Mouse (Mus musculus): Measurements from ENCODE around the gene Fgfr2. TPM values are rescaled to one million over a fixed set of nuclear protein-coding genes. Genes with fewer than 3 reads are reported as not detected.

Gene Fgfr2
- polyA plus RNA-seq, 1 experiment from 2014 or later = 99.3 TPM

- peaks cover 36% of the 10 kb centered on the region for H3K4me1 ChIP-seq
- no peak overlapping the region for H3K4me3 ChIP-seq
- H3K9me3 ChIP-seq (replicated peaks) = no peaks in the 10 kb centered on the region
- H3K27me3 ChIP-seq (ENCODE audit: low read depth, poor library complexity, severe bottlenecking) = peaks cover 43% of the 10 kb centered on the region
- WGBS = 89% methylated on average over 6 of the region's 6 CpGs
- no peaks in the 10 kb centered on the region for H3K36me3 ChIP-seq
- no peak overlapping the region for H3K27ac ChIP-seq (replicated peaks)
- no peak for DNase-seq (ENCODE audit: low spot score)
Observed at GRCm38 (mm10) chr7:131812116-131812515, 1311.0 kb downstream of the Fgfr2 start.

DNA sequence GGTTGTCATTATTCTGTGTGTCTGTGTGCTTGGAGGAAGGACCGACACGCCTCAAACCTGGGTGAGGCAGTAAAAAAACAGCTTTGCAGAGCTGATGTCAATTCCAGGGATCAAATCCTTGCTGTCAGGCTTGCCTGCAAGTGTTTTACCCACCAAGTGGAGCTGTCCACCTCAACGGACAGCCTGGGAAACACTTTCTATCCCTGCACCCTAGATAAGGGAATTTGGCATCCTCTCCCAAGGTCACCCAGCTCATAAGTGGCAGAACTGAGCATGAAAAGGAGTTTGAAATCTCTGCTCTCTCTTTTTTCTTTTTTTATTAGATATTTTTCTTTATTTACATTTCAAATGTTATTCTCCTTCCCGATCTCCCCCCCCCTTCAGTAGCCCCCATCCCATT, 1312.2 kb downstream of the Fgfr2 start:
- 71% methylated on average over 4 of the region's 4 CpGs for WGBS
- no peak for DNase-seq (ENCODE audit: low spot score)
- no peak overlapping the region for H3K4me3 ChIP-seq
- H3K9me3 ChIP-seq (replicated peaks) = no peaks in the 10 kb centered on the region
- H3K27ac ChIP-seq (replicated peaks) = no peak overlapping the region
- H3K4me1 ChIP-seq = peaks cover 43% of the 10 kb centered on the region
- peaks cover 48% of the 10 kb centered on the region for H3K27me3 ChIP-seq (ENCODE audit: low read depth, poor library complexity, severe bottlenecking)
- no peaks in the 10 kb centered on the region for H3K36me3 ChIP-seq

DNA sequence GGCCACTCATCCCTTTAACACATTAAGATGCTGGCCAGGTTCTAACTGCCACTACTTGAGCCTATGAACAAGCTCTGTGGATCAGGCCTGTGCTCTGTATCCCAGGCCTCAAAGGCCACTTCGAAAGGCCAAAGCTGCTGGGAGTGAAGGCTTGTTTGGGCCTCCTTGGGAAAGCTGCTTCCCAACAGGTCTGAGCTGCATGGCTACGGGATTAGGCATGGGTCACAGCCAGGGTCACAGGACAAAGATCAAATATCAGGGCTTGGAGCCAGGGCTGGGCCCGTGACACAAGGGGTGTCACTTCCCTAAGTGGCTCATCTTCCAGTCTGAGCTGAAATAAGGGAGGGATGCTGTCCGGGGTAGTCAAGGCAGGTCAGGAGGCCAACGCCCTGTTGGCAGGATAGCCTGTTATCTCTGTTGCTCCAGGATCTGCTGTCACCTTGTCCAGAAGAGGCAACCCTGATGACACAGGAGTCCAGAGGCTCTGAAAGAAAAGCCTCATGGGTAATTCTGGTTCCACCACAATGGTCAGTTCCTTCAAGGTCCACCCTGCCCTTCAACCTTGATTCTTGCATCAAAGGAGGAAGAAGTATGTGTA, 1313.5 kb downstream of the Fgfr2 start:
- H3K36me3 ChIP-seq = no peaks in the 10 kb centered on the region
- H3K4me3 ChIP-seq = no peak overlapping the region
- no peak overlapping the region; the same call in 1 of the 2 replicates for H3K27ac ChIP-seq (replicated peaks)
- H3K4me1 ChIP-seq = peaks cover 54% of the 10 kb centered on the region
- DNase-seq (ENCODE audit: low spot score) = peak; percentile 54
- WGBS = 14% methylated on average over 5 of the region's 5 CpGs
- H3K27me3 ChIP-seq (ENCODE audit: low read depth, poor library complexity, severe bottlenecking) = peaks cover 53% of the 10 kb centered on the region
- no peaks in the 10 kb centered on the region for H3K9me3 ChIP-seq (replicated peaks)

DNA sequence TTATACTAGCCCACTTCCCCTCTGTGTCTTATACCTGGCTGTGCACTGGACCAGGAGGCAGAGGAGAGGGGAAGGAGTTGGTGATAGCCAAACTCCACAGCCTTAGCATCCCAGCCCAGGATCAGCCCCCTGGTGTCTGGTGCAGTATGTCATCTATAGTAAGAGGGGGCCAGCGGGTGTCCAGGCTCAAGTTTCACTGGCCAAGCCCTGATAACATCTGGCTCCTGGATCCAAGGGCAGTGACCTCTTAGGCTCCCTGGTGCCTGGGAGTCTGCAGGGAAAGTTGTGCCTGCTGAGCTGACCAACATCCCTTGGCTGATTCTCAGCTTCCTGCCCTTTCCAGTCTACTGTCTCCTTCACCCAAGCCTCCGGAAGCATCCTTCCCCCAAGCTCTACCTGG, 1315.9 kb downstream of the Fgfr2 start:
- peaks cover 77% of the 10 kb centered on the region for H3K27me3 ChIP-seq (ENCODE audit: low read depth, poor library complexity, severe bottlenecking)
- no peaks in the 10 kb centered on the region for H3K36me3 ChIP-seq
- H3K4me3 ChIP-seq = no peak overlapping the region
- no peak overlapping the region for H3K27ac ChIP-seq (replicated peaks)
- no peaks in the 10 kb centered on the region for H3K9me3 ChIP-seq (replicated peaks)
- DNase-seq (ENCODE audit: low spot score) = no peak
- WGBS = 46% methylated on average over 2 of the region's 2 CpGs
- H3K4me1 ChIP-seq = peaks cover 48% of the 10 kb centered on the region

DNA sequence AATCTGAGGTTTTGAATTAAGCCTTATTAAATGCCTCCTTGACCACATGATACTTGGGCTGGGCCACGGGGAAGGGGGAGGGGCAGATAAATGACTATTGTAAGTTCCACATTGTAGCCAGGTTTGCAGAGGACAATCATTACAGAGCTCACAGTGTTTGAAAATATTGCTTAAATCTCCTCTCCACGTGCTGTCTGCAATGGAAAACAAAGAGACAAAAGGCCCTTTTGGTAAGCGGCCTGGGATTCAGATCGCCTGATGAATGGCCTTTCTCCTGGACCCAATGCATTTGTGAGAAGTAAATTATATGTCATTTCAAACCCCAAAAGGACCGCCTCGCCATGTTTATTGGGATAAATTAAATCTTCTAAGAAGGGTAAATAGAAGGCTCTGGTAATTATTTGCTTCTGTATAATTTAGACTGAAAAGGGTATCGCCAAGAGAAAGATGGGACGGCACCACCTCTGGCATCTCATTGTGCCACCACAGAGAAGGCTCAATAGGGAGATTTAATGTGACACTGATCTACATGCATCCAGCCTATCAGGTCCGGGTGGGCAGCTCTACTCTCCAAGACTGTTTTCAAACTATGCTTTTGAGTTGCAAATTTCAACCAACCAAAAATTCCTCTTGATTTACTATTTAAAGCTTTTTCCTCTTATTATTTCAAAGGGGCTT, 1317.5 kb downstream of the Fgfr2 start:
- Histone ChIP-seq H3K36me3 (no peaks in the 10 kb centered on the region), H3K4me3 (no peak overlapping the region), H3K9me3 (replicated peaks) (no peaks in the 10 kb centered on the region), H3K27ac (replicated peaks) (0 out of 2 replicates have a peak overlapping the region, but pooled peaks have one; percentile 28), H3K4me1 (peaks cover 51% of the 10 kb centered on the region), H3K27me3 (ENCODE audit: low read depth, poor library complexity, severe bottlenecking) (peaks cover 81% of the 10 kb centered on the region)
- DNase-seq (ENCODE audit: low spot score) = no peak
- WGBS = 42% methylated on average over 9 of the region's 9 CpGs

DNA sequence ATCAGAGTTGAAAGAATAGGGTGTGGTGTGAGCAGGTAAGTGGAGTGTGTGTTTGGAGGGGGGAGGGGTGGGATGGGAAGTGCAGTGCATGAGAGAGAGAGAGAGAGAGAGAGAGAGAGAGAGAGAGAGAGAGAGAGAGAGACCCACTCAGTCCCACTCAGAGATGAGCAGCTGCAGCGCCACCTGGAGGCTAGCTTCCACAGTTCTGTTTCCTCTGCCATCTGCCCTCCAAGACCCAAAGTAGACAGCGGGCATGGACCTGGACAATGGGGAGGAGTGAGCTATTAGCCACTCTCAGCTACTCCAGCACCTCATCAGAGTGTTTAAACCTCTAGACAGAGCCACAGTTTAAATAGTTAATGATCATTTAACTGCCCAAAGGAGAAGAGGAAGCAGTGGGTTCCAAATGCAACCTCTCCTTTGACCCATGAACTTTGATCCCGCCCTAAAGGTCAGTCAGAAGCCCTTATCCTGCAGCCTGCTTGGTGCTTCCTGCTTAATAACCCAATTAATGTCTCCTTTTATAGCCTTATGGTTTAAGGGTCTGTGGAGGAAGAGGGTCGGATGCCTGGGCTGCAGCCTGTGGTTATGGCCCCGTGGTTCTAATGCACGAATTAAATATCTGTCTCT, 1322.6 kb downstream of the Fgfr2 start:
- WGBS = 68% methylated on average over 6 of the region's 6 CpGs
- no peak overlapping the region for H3K4me3 ChIP-seq
- no peak overlapping the region for H3K27ac ChIP-seq (replicated peaks)
- no peaks in the 10 kb centered on the region for H3K9me3 ChIP-seq (replicated peaks)
- H3K4me1 ChIP-seq = peaks cover 9% of the 10 kb centered on the region
- no peaks in the 10 kb centered on the region for H3K36me3 ChIP-seq
- peaks cover 54% of the 10 kb centered on the region for H3K27me3 ChIP-seq (ENCODE audit: low read depth, poor library complexity, severe bottlenecking)
- DNase-seq (ENCODE audit: low spot score) = peak; percentile 39

DNA sequence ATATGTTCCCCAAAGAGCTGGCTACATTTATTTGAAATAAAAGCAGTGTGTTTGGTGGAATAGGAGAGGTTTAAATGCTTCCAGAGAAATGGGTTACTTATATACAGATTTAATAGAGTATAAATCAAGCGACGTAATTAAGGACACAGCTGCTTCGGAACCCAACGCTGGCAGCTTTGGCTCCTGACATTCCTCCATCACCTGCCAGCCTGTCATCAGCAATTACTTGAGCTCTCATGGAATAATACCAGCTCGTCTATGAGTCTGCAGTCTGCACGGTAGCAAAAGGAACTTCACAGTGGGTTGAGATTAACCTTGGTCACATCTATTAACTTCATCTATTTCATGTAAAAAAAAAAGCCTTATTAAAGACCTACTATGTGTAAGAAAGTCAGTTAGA, 1326.0 kb downstream of the Fgfr2 start:
- DNase-seq (ENCODE audit: low spot score) = no peak
- Histone ChIP-seq H3K4me3 (no peak overlapping the region), H3K27ac (replicated peaks) (no peak overlapping the region), H3K9me3 (replicated peaks) (no peaks in the 10 kb centered on the region), H3K4me1 (peaks cover 3% of the 10 kb centered on the region; the same call in 1 of the 2 replicates), H3K27me3 (ENCODE audit: low read depth, poor library complexity, severe bottlenecking) (peaks cover 24% of the 10 kb centered on the region), H3K36me3 (no peaks in the 10 kb centered on the region)
- WGBS = 79% methylated on average over 6 of the region's 6 CpGs

GRCm38 (mm10) chr7:131788595-131789206, 1334.4 kb downstream of the Fgfr2 start:
- 54% methylated on average over 10 of the region's 10 CpGs for WGBS
- H3K27me3 ChIP-seq (ENCODE audit: low read depth, poor library complexity, severe bottlenecking) = peaks cover 6% of the 10 kb centered on the region; the same call in 1 of the 2 replicates
- no peaks in the 10 kb centered on the region for H3K36me3 ChIP-seq
- H3K4me1 ChIP-seq = peaks cover 28% of the 10 kb centered on the region
- H3K9me3 ChIP-seq (replicated peaks) = no peaks in the 10 kb centered on the region
- peak; percentile 24 for DNase-seq (ENCODE audit: low spot score)
- peak overlapping the region; percentile 36 for H3K4me3 ChIP-seq
- H3K27ac ChIP-seq (replicated peaks) = peak overlapping the region; percentile 79

GRCm38 (mm10) chr7:131785721-131786120, 1337.4 kb downstream of the Fgfr2 start:
- Histone ChIP-seq H3K4me1 (peaks cover 28% of the 10 kb centered on the region), H3K9me3 (replicated peaks) (no peaks in the 10 kb centered on the region), H3K36me3 (no peaks in the 10 kb centered on the region), H3K4me3 (no peak overlapping the region), H3K27ac (replicated peaks) (no peak overlapping the region), H3K27me3 (ENCODE audit: low read depth, poor library complexity, severe bottlenecking) (no peaks in the 10 kb centered on the region; the same call in 1 of the 2 replicates)
- WGBS = 95% methylated on average over 3 of the region's 3 CpGs
- DNase-seq (ENCODE audit: low spot score) = no peak

DNA sequence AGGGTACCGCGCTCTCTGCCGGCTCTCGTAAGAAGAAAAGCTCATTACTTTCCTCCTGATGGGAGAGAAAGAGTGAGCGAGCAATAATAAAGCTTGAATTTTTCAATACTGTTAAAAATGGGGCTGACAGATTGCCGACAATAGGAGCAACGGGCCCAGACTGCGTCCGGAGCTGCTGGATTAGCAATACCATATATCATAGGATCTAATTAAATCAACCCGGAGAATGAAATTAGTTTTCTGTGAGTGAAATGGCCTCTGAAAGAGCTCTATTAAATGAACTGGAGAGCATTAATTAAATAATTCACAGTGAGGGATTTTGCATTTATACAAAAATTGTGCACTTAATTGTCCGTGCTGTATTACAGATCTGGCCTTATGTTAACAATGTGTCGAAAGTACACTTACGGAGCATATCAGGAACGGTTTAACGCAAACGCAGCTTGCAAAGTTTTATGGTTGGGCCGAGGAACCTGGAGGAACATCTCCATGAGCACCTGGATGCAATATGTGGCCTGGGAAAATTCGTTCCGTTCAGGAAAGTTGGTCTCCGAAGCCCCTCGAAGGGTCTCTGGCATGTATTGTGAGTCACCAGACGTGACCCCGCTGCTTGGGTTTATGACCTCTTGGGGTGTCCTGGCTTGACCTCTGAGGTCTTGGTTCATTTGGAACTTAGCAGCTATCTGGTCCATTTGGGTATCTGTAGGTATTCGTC, 1344.7 kb downstream of the Fgfr2 start:
- peaks cover 40% of the 10 kb centered on the region for H3K27me3 ChIP-seq (ENCODE audit: low read depth, poor library complexity, severe bottlenecking)
- H3K4me3 ChIP-seq = no peak overlapping the region
- no peak overlapping the region for H3K27ac ChIP-seq (replicated peaks)
- H3K4me1 ChIP-seq = peaks cover 10% of the 10 kb centered on the region; the same call in 1 of the 2 replicates
- no peaks in the 10 kb centered on the region for H3K36me3 ChIP-seq
- H3K9me3 ChIP-seq (replicated peaks) = no peaks in the 10 kb centered on the region
- 81% methylated on average over 24 of the region's 24 CpGs for WGBS
- no peak for DNase-seq (ENCODE audit: low spot score)

- no peak for DNase-seq (ENCODE audit: low spot score)
- 69% methylated on average over 10 of the region's 10 CpGs for WGBS
- no peak overlapping the region for H3K27ac ChIP-seq (replicated peaks)
- H3K36me3 ChIP-seq = no peaks in the 10 kb centered on the region
- H3K9me3 ChIP-seq (replicated peaks) = no peaks in the 10 kb centered on the region
- peaks cover 10% of the 10 kb centered on the region; the same call in 1 of the 2 replicates for H3K4me1 ChIP-seq
- H3K4me3 ChIP-seq = no peak overlapping the region
- H3K27me3 ChIP-seq (ENCODE audit: low read depth, poor library complexity, severe bottlenecking) = peaks cover 42% of the 10 kb centered on the region
Observed at GRCm38 (mm10) chr7:131777461-131778270, 1345.5 kb downstream of the Fgfr2 start.
